Mouse (Mus musculus) E14TG2a.4 (cell line): ENCODE data around the gene Ets1.

ENCODE experiments used
- CTCF ChIP-seq: conservative IDR thresholded peaks from 2 replicates; pipeline ENCODE4 v1.5.1; 2014; ENCODE audit warnings: low read length
- NANOG ChIP-seq: IDR thresholded peaks from 2 replicates; pipeline ENCODE4 v1.6.1; 2014; ENCODE audit warnings: borderline replicate concordance, low read length, mixed read lengths

DNA sequence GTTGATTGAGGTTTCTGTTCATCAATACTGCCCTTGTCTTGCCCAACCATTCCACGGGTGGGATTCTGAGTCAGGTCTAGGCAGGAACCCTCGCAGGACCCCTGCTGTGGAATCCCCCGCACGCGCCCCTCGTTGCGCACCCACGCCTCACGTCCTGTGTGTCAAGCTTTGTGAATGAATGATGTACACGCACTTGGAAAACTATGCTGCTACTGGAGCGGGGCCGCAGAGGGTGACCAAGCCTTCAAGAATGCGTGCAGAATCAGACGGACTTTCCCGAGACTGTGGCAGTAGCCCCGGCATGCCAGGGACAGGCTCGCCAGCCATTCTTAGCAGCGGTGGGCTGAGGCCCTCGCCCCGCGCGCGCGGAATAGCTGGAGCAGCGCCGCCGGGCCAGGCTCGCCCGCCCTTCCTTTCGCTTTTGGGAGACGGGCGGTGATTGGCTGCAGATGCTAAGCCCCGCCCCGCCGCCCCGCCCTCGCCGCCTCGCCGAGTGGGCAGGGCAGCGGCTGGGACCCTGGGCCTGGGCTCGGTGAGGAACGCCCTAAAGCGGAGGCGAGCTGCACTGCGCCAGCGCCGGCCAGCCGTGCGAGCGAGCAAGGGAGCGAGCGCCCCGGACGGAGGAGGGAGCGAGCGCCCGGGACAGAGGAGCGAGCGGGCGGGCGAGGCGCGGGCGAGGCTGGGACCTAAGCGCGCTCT is 59.6 kb downstream of the Ets1 start:
- TF ChIP-seq CTCF (no peak), NANOG (no peak)
